Mouse (Mus musculus): ENCODE results near the gene Pogz. TPM values are rescaled to one million over a fixed set of nuclear protein-coding genes. Genes with fewer than 3 reads are reported as not detected.

The Pogz gene
- polyA plus RNA-seq, 1 experiment = 16.8 TPM

DNA sequence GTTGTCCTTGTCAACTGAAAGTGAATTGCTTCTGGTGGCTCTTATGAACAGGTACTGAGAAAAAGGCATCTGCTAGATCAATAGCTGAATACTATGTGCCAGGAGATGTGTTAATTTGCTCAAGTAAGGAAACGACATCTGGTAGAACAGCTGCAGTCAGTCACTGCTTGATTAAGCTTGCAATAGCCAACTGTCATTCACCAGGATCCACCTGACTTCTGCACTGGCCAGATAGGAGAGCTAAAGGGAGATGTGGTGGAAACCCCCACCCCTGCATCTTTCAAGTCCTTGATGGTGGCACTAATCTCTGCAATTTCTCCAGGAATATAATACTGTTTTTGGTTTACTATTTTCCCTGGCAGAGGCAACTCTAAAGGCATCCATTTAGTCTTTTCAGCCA lies 69.1 kb downstream of the Pogz start:
- no peaks in the 10 kb centered on the region for H3K4me1 ChIP-seq (ENCODE audit: control insufficient read depth, insufficient read depth, low read length)
- no peak for TF ChIP-seq POLR2A (IDR thresholded peaks at IDR 0.05; ENCODE audit: borderline replicate concordance, control insufficient read depth, low read depth, low read length)
- TF ChIP-seq CTCF (IDR thresholded peaks at IDR 0.05; ENCODE audit: control insufficient read depth, insufficient read depth, low read length) = no peak
- WGBS = 22% methylated on average over 1 of the region's 1 CpGs
- H3K27ac ChIP-seq (ENCODE audit: control insufficient read depth, insufficient read depth, low read depth, low read length, poor library complexity) = no peak overlapping the region
- H3K4me3 ChIP-seq (replicated peaks; ENCODE audit: control insufficient read depth, low read depth, low read length) = no peak overlapping the region

DNA sequence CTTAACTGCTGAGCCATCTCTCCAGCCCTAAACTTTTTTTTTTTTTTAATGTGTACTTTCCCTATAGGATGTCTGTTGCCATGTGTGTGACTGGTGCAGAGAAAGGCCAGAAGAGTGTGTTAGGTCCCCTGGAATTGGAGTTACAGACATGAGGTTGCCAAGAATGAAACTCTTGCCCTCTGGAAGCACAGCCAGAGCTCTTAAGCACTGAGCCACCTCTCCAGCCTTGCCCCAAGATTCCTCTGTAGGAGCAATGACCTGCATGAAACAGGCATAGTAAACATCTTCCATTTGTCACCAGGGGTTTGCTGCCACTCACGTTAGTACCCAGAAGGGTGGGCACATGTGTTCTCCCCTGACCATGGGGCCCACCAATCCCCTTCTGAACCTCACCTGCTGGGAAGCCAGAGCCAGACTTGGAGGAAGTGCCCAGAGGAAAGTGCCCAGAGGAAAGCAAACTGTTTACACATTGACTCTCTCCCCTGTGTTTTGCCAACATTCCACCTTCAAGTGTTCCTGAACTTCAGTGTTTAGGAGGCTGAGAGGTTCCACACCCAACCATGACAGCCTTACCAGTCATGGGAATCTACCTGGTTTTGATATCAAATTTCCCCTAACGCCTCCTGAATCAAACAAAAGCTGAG lies 73.8 kb downstream of the Pogz start:
- H3K4me3 ChIP-seq (replicated peaks; ENCODE audit: control insufficient read depth, low read depth, low read length) = no peak overlapping the region
- TF ChIP-seq POLR2A (IDR thresholded peaks at IDR 0.05; ENCODE audit: borderline replicate concordance, control insufficient read depth, low read depth, low read length) (no peak), CTCF (IDR thresholded peaks at IDR 0.05; ENCODE audit: control insufficient read depth, insufficient read depth, low read length) (no peak)
- no peaks in the 10 kb centered on the region for H3K4me1 ChIP-seq (ENCODE audit: control insufficient read depth, insufficient read depth, low read length)
- WGBS = 73% methylated on average over 2 of the region's 2 CpGs
- H3K27ac ChIP-seq (ENCODE audit: control insufficient read depth, insufficient read depth, low read depth, low read length, poor library complexity) = no peak overlapping the region

DNA sequence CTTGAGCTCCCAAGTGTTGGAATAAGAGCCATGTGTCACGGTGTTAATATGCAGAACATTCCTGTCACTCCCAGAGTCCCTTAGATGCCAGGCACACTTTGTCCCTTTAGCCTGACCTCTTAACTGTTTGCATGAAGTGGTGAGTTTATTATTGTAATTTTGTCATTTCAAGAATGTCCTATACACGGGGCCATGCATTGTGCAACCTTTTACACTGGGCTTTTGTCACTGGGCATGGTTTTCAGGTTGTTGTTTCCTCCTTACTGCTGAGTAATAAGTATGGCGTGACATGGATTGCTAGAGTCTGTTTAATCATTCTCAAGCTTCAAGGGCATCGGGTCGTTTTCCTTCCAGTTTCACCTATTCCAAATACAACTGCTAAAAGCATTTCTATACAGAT lies 76.4 kb downstream of the Pogz start:
- Histone ChIP-seq H3K27ac (ENCODE audit: control insufficient read depth, insufficient read depth, low read depth, low read length, poor library complexity) (no peak overlapping the region), H3K4me3 (replicated peaks; ENCODE audit: control insufficient read depth, low read depth, low read length) (no peak overlapping the region), H3K4me1 (ENCODE audit: control insufficient read depth, insufficient read depth, low read length) (peaks cover 2% of the 10 kb centered on the region)
- 56% methylated on average over 5 of the region's 5 CpGs for WGBS
- TF ChIP-seq CTCF (IDR thresholded peaks at IDR 0.05; ENCODE audit: control insufficient read depth, insufficient read depth, low read length) (no peak), POLR2A (IDR thresholded peaks at IDR 0.05; ENCODE audit: borderline replicate concordance, control insufficient read depth, low read depth, low read length) (no peak)

DNA sequence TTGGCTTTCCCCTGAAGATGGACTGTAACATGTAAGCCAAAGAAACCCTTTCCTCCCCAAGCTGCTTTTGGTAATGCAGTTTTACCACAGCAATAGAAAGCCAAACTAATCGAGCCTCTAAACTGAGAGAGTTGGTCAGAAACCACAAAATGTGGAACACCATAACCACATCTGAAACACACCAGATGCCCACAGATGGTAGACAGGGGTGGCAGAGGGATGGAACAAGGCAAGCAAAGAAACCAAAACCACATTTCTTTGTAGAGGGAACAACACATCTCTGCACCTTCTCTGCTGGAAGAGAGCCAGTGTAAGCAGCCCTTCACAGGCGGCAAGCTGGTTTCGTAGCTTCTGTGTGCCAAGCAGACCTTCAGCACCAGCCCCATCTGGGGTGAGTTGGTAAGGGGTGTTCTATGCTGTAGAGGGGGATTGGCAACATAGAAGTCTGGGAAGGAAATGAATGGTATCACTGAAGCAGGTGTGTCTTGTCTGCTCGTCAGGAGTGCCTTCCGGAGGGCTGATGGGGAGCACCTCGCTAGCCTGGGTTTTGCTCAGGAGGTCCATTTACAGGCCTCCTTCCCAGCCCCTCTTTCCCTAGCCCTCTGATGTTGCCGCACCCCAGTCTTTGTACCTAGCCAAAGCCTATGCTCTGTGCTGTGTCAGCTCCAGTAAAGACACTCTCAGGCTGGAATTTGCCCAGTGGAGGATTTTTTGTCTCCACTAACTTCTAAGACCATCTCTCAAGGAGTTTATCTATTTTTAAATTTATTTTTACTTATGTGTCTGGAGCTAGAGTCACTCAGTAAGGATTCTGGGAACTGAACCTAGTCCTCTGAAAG lies 78.8 kb downstream of the Pogz start:
- Histone ChIP-seq H3K4me1 (ENCODE audit: control insufficient read depth, insufficient read depth, low read length) (peaks cover 2% of the 10 kb centered on the region), H3K27ac (ENCODE audit: control insufficient read depth, insufficient read depth, low read depth, low read length, poor library complexity) (no peak overlapping the region), H3K4me3 (replicated peaks; ENCODE audit: control insufficient read depth, low read depth, low read length) (no peak overlapping the region)
- WGBS = 38% methylated on average over 7 of the region's 7 CpGs
- no peak for TF ChIP-seq POLR2A (IDR thresholded peaks at IDR 0.05; ENCODE audit: borderline replicate concordance, control insufficient read depth, low read depth, low read length)

DNA sequence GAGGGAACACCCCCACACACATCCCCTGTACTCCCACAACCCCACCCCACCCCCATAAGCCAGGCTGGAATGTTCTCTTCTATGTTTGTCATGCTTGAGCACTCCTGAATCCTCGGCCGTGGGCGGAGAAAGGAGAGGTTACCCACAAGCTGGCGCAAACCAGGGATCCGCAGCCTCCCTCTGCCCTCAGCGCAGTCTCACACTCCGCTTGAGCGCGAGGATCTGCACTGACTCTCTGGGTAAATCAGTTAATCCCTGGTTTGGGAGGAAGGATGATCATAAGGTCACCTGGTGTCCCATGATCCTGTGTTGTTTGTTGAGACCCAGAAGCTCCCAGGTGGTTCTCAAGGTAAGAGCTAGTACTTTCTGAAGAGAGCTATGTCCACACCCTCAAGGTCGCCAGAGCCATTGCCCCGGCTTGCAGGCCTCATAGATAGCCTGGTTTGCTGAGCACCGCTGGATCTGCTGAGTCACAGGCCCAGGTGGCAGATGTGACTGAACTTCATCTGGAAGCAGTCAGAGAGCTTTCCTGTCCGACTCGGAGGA lies 80.5 kb downstream of the Pogz start:
- no peak for TF ChIP-seq CTCF (IDR thresholded peaks at IDR 0.05; ENCODE audit: control insufficient read depth, insufficient read depth, low read length)
- TF ChIP-seq POLR2A (IDR thresholded peaks at IDR 0.05; ENCODE audit: borderline replicate concordance, control insufficient read depth, low read depth, low read length) = no peak
- H3K4me3 ChIP-seq (replicated peaks; ENCODE audit: control insufficient read depth, low read depth, low read length) = no peak overlapping the region
- peaks cover 2% of the 10 kb centered on the region for H3K4me1 ChIP-seq (ENCODE audit: control insufficient read depth, insufficient read depth, low read length)
- H3K27ac ChIP-seq (ENCODE audit: control insufficient read depth, insufficient read depth, low read depth, low read length, poor library complexity) = peak overlapping the region; percentile 30; the same call in 1 of the 2 replicates
- WGBS = 64% methylated on average over 14 of the region's 14 CpGs

DNA sequence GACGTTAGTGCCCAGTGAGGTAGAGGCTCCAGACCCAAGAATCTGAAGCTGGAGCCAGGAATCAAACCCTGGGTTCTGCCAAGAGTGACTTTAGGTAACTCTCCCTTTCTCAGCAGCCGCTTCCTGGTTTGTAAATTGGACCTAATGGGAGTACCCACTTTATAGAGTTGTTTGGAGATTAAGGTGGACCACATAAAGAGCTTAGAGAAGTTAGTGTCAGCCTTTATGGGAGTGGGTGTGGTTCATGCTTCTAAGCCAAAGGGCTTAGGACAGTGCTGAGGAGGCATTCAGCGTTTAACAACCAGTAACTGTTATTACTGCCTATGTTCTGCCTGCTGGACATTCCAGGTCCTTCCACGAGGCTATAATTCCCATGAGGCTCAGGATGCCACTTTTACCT lies 81.5 kb downstream of the Pogz start:
- no peak overlapping the region for H3K4me3 ChIP-seq (replicated peaks; ENCODE audit: control insufficient read depth, low read depth, low read length)
- H3K4me1 ChIP-seq (ENCODE audit: control insufficient read depth, insufficient read depth, low read length) = peaks cover 2% of the 10 kb centered on the region
- WGBS = 79% methylated on average over 4 of the region's 4 CpGs
- TF ChIP-seq POLR2A (IDR thresholded peaks at IDR 0.05; ENCODE audit: borderline replicate concordance, control insufficient read depth, low read depth, low read length) (no peak), CTCF (IDR thresholded peaks at IDR 0.05; ENCODE audit: control insufficient read depth, insufficient read depth, low read length) (no peak)
- H3K27ac ChIP-seq (ENCODE audit: control insufficient read depth, insufficient read depth, low read depth, low read length, poor library complexity) = no peak overlapping the region

DNA sequence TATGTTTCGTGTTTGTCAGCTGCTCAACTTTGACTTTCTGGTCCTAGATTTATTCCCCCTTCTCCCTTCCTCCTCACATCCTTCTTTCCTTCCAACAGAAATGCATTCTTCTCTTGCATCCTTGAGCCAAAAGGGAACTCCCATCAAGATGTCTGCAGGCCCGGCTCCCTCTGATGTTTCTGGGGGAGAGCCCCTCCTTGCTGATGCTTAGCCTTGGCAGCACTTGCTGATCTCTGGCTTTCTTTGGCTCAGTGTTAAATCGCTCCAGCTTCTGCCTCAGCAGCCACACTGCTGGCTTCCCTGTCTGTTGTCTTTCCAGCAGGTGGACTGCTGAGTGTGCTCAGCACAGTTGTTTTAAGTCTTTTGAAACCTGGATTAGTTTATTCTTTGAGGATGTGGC lies 83.7 kb downstream of the Pogz start:
- 73% methylated on average over 3 of the region's 3 CpGs for WGBS

DNA sequence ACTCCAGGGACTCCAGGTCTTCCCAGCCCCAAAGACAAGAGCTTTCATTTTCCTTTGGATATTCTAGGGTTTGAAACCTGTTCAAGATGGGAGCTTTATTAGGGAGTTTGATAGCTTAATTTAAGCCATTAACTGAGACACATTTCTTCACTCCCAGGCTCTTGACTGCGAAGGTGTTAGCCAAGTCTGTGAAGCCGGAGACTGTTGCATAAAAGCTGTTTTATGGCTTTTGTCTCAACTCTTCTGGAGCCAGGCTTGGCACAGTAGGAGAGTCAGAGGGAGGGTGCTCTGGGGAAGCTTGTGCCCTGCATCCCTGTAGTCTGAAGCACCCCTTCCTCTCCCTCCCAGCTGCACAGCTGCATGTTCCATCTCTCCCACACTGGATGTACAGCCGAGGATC lies 85.0 kb downstream of the Pogz start:
- peaks cover 2% of the 10 kb centered on the region for H3K4me1 ChIP-seq (ENCODE audit: control insufficient read depth, insufficient read depth, low read length)
- TF ChIP-seq CTCF (IDR thresholded peaks at IDR 0.05; ENCODE audit: control insufficient read depth, insufficient read depth, low read length) (no peak), POLR2A (IDR thresholded peaks at IDR 0.05; ENCODE audit: borderline replicate concordance, control insufficient read depth, low read depth, low read length) (no peak)
- WGBS = 74% methylated on average over 3 of the region's 3 CpGs
- no peak overlapping the region for H3K27ac ChIP-seq (ENCODE audit: control insufficient read depth, insufficient read depth, low read depth, low read length, poor library complexity)
- H3K4me3 ChIP-seq (replicated peaks; ENCODE audit: control insufficient read depth, low read depth, low read length) = no peak overlapping the region

More for the DNA sequence above, 83.7 kb downstream of the Pogz start:
- Histone ChIP-seq H3K27ac (ENCODE audit: control insufficient read depth, insufficient read depth, low read depth, low read length, poor library complexity) (no peak overlapping the region), H3K4me3 (replicated peaks; ENCODE audit: control insufficient read depth, low read depth, low read length) (no peak overlapping the region), H3K4me1 (ENCODE audit: control insufficient read depth, insufficient read depth, low read length) (peaks cover 2% of the 10 kb centered on the region)
- TF ChIP-seq POLR2A (IDR thresholded peaks at IDR 0.05; ENCODE audit: borderline replicate concordance, control insufficient read depth, low read depth, low read length) (no peak), CTCF (IDR thresholded peaks at IDR 0.05; ENCODE audit: control insufficient read depth, insufficient read depth, low read length) (no peak)
